Mouse (Mus musculus) kidney, adult 11 months (tissue): ENCODE results near the gene P4ha1.
"Not testable (repeated sequence)": the region's sequence is repeated elsewhere in the genome, so short reads cannot be mapped to it uniquely, and the experiment has no call there.

Source experiments
- DNase-seq: peaks from one replicate; pipeline ENCODE4 v3.0.0; 2022

P4ha1 gene

GRCm38 (mm10) chr10:59378728-59379127 is 55.6 kb downstream of the P4ha1 start:
- DNase-seq: no peak

DNA sequence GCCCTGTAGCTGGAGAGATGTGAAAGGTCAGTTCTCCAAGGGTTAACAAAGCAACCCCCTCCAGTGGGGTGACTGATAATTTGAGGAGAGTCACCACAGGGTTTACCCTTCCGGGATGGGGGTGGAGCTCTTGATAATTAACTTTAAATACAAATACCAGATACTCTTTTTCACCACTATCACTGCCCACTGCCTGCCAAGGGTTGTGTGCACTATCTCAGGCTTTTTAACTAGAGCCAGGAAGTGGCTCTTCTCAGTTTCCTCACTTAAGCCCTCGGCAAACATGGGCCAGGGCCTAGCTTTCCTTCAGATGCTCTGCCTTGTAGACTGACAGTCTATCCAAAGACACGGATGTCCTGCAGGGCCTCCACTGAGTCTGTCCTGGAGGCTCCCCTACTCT is 56.8 kb downstream of the P4ha1 start:
- DNase-seq: no peak

DNA sequence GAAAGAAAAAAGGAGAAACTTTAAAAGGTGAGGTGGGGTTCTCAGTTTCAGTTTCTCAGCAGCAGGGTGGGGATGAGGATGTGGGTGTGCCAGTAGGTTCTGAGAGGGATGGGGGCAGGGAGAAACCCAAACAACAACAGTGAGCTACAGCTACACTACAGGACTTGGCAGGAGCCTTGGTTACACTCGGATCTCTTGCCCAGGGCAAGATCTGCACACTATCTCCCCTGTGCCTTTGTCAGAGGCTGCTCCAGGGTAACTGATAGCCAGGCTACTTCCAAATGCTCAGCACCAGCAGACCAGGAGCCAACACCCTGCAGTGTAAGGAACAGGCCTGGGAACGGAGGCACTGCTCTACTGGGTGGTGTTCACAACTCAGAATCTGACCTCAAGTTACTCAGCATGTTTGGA is 57.3 kb downstream of the P4ha1 start:
- DNase-seq: no peak

DNA sequence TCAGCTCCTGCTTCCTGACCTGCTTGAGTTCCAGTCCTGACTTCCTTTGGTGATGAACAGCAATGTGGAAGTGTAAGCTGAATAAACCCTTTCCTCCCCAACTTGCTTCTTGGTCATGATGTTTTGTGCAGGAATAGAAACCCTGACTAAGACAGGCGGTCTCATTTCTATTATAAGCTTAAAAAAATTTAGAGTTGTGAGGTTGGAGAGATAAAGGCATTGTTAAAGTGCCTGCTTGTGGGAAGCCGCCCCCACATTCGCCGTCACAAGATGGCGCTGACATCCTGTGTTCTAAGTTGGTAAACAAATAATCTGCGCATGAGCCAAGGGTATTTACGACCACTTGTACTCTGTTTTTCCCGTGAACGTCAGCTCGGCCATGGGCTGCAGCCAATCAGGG is 58.5 kb downstream of the P4ha1 start:
- not testable (repeated sequence) for DNase-seq

GRCm38 (mm10) chr10:59386951-59387350 is 63.9 kb downstream of the P4ha1 start:
- no peak for DNase-seq

DNA sequence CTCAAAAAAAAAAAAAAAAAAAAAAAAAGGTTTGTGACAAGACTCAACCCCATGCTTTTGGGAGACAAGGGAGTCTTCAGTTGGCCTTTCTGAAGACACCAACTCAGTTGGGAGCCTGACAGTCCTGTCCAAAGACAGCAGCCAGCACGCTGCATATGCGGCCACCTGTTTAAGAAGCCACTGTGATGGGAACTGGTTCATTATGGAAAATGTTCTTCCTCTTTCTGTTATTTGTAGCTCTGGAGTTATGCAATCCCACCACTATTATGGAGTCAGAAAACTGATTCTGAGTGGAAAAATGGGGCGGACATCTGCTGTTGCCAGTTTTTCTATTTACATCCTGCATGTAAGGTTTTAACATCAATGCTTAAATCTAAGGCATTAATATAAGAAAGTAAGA is 66.6 kb downstream of the P4ha1 start:
- DNase-seq: no peak

GRCm38 (mm10) chr10:59391907-59392306 is 68.8 kb downstream of the P4ha1 start:
- DNase-seq: no peak

- DNase-seq: not testable (repeated sequence)
These were observed 72.4 kb downstream of the P4ha1 start, which contains the start of gene Gm10273 for GRCm38 (mm10) chr10:59395461-59395860. Gene Gm10273, plus strand, starts transcription at chr10:59395632.

GRCm38 (mm10) chr10:59402899-59403792 is 80.0 kb downstream of the P4ha1 start, which contains the start of gene Pla2g12b:
Gene Pla2g12b, plus strand, starts transcription at chr10:59403660.
- no peak for DNase-seq

DNA sequence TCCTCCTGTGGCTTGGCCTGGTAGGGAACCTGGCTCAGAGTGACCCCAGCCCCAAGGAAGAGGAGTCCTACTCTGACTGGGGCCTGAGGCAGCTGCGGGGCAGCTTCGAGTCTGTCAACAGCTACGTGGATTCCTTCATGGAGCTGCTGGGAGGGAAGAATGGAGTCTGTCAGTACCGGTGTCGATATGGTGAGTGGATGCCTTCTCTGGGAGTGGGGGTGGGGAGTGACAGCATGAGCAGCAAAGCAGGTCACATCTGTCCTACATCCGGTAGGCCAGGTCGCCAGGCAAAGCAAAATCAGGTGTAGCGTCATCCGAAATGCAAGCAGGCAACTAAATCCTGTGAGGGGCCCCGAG is 80.7 kb downstream of the P4ha1 start:
- no peak for DNase-seq

DNA sequence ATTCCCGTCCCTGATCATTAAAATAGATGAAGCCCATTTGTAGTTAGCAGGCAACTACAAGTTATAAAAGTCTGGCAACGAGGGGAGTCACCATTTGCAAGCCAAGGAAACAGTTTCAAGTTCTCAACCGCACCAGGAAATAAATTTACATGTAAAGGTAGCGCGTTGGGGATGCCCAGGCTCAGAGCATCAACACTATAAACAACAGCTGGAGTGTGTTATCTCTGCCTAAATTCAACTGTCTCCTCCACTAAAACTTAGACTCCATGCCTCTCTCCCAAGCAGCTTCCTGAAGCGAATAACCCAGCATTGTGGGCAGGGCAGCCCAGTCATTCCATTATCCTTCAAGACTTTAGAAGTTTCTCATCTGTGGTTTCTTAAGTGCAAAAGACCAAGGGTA is 85.4 kb downstream of the P4ha1 start:
- DNase-seq: no peak

- DNase-seq: no peak
These were observed 87.2 kb downstream of the P4ha1 start for GRCm38 (mm10) chr10:59410264-59410663.

DNA sequence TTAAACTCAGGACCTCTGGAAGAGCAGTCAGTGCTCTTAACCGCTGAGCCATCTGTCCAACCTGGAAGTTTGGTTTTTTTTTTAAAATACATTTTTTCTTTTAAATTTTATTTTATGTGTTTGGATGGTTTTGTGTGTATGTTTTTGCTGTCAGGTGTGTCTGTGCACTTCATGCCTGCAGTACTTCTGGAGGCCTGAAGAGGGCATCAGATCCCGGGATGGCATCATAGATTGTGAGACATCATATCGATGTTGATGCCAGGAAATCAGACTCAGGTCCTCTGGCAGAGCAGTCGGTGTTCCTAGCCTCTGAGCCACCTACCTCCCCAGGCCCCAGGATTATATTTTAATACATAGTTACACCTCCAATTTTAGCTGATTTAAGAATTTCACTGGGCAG is 90.6 kb downstream of the P4ha1 start:
- no peak for DNase-seq

GRCm38 (mm10) chr10:59416623-59417022 is 93.5 kb downstream of the P4ha1 start:
- no peak for DNase-seq

DNA sequence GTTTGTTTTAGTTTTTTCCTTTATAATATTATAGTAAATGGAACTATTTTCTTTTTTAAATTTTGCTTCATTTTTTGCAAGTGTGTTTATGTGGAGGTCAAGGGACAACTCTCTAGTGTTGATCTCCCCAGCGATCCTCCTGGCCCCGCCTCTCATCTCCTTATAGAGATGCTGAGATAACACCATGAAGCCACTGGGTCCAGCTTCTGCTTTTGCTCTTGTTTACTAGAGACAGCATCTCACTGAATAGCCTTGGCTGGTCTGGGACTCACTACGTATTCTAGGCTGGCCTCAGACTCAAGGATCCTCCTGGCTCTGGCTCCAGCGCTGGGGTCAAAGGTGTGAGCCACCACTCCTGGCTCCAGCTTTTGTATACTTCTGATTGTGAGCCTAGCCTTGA is 96.4 kb downstream of the P4ha1 start:
- DNase-seq: no peak
